Mouse (Mus musculus) macrophage (primary cell): ENCODE data around the gene Ciao2a. TPM values are rescaled to one million over a fixed set of nuclear protein-coding genes. Genes with fewer than 3 reads are reported as not detected.

ENCODE experiments used
- H3K27ac ChIP-seq: fragments of 350-480 bp; formaldehyde crosslinking; 2 replicates; pipeline ENCODE4 v1.9.0; 2021
- H3K36me3 ChIP-seq: fragments of 350-480 bp; formaldehyde crosslinking; 2 replicates; pipeline ENCODE4 v1.9.0; 2021; ENCODE audit errors: inconsistent target
- H3K4me3 ChIP-seq: fragments of 350-480 bp; formaldehyde crosslinking; 2 replicates; pipeline ENCODE4 v1.9.0; 2021; ENCODE audit errors: inconsistent target
- H3K79me2 ChIP-seq: fragments of 350-480 bp; formaldehyde crosslinking; 2 replicates; pipeline ENCODE4 v1.9.0; 2021; ENCODE audit errors: inconsistent target
- WGBS: methylation state at CpG from one replicate; pipeline ENCODE4 v1.1.7; 2026; ENCODE audit warnings: inconsistent platforms; ENCODE audit not compliant: missing documents; 5-methylcytosine and 5-hydroxymethylcytosine counted together
- polyA plus RNA-seq: library from polyadenylated mRNA; stranded (reverse); fragments of 250-400 nt; gene quantifications from 3 replicates; pipeline ENCODE4 v1.2.4, GENCODE M21; 2018; ENCODE audit warnings: inconsistent platforms
- total RNA-seq, 78 experiments: library from RNA; depleted of rRNA; stranded (reverse); fragments of 250-400 nt; gene quantifications; 1 replicate in 9 of 78; 2 replicates in 24 of 78; 3 replicates in 43 of 78; 4 replicates in 2 of 78; pipeline ENCODE4 v1.2.4; 2018; ENCODE audit warnings: inconsistent platforms in 56 of 78

Gene Ciao2a
- 10 to 100 TPM in 18 of 26 experiments, 1 to 10 TPM in 8; 2.2 to 32.9 (median 14.5) TPM for total RNA-seq (2018; cell fraction: chromatin; rRNA removed)
- total RNA-seq (2018; cell fraction: cytosol; rRNA removed), result 100 to 1,000 TPM in 25 of 26 experiments, 10 to 100 TPM in 1; 91.5 to 198 (median 136) TPM
- total RNA-seq (2018; cell fraction: nucleus; rRNA removed), result 10 to 100 TPM; 14.9 to 83.4 (median 40.0) TPM
- 103 to 211 TPM (median 123 TPM) in 3 replicates for polyA plus RNA-seq

DNA sequence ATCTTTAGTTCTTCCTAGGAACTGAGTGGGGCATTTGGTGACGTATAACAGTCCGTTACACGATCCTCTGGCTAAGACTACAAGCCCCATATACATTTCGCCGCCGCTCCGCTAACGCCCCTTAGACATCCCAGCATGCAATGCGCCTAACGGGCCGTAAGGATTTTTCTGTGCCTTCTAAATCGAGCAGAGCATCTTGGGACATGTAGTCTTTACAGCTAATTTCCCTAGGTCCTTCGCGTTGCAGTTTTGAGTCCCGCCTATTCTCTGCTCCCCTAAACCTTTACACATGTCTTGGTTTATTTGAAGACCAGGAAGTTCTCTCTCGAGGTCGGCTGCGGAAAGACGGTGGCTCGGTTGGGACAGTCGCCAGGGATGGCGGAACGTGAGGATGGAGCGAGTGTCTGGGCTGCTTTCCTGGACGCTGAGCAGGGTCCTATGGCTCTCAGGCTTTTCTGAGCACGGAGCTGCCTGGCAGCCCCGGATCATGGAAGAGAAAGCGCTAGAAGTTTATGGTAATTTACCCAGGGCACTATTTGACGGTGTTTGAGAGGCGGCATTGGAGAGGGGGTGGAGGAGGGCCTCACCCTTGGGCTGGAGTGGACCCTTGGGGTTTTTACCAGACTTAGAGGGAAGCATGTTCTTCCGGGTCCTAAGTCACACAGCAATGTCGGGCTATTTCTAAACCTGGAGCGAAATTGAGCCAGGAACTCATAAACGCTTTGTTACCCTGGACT, at the start of gene Ciao2a, which contains the start of gene Snx1:
Gene Ciao2a (plus strand): TSS at position 156 of the 737 bp plus-strand sequence.
Gene Snx1 (minus strand): TSS at position 132 of the 737 bp plus-strand sequence.
- H3K4me3 ChIP-seq, result peak within 1 kb of the TSS; percentile 92
- H3K79me2 ChIP-seq, result peaks cover 65% of the 10 kb centered on the region
- H3K27ac ChIP-seq, result peak within 1 kb of the TSS; percentile 88
- no peaks in the 10 kb centered on the region for H3K36me3 ChIP-seq
- WGBS, result under 1% methylated on average over 34 of the region's 34 CpGs

GRCm38 (mm10) chr9:66078072-66078471, 48.3 kb upstream of the Ciao2a start:
- Histone ChIP-seq H3K79me2 (no peaks in the 10 kb centered on the region), H3K27ac (no peak overlapping the region), H3K4me3 (no peak overlapping the region), H3K36me3 (no peaks in the 10 kb centered on the region)
- 87% methylated on average over 3 of the region's 3 CpGs for WGBS

DNA sequence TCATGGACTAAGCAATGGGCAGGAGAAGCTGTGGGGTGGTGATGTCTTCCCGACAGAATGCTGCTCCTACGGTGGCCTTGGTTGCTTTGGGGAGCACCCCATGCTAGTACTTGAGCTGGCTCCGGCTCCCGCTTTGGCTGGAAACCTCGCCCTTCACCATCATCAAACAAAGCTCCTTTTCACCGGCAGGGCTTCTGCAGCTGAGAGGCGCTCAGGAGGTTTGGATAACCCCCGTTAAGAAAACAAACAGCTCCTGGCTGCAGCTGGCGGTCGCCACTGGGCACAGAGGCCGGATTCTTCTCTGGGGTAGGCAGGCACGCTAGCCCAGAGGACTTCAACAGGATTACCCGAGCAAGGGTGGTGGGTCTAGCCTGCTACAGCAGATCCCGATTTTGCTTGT, 47.9 kb upstream of the Ciao2a start:
- no peak overlapping the region for H3K27ac ChIP-seq
- H3K79me2 ChIP-seq, result no peaks in the 10 kb centered on the region
- H3K4me3 ChIP-seq, result no peak overlapping the region
- H3K36me3 ChIP-seq, result no peaks in the 10 kb centered on the region
- 48% methylated on average over 13 of the region's 14 CpGs for WGBS

DNA sequence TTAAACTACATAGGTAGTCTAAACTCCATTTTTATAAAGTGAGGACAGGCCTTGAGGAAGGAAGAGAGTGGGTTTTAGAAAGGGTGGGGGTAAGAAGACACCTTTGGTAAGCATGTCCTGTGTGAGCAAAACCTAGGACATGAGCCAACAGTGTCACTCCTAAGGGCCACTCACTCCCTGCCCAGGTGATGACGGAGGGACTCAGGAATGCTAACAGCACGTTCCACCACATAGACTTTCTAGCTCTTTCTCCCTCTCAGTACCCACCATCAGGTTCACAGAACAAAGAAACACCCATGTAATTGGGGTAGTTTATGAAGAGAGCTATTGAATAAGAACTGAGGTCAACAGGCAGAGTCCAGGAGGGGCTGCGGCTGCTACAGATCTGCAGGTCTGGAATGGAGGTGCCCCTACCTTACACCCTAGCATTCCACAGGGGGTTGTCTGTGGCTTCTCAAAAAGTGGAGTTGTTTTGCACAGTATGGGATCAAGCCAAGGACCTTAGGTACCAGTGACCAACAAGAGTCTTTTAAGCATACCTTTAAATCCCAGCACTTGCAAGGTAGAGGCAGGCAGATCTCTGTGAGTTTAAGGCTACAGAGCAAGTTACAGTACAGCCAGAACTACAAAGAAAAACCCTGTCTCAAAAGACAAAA, 45.5 kb upstream of the Ciao2a start:
- H3K79me2 ChIP-seq, result no peaks in the 10 kb centered on the region

DNA sequence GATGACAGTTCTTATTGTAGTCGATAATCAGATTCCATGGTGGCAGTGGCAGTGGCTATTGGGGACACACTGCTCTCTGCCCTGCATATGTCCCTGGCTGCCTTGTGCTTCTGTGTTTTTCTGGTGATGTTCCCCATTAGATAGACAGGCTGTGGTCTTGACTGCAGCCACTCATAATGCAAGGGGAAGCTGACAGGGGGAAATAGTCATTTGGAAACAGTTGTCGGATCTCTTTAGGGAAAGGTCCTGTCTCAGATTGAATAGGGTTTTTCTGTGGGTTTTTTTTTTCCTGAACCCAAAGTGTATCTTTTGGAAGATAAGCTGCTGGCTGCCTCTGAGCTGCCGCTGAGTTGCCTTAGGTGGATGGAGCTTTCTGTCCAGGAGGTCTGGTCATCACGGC, 44.4 kb upstream of the Ciao2a start:
- H3K4me3 ChIP-seq, result no peak overlapping the region
- 64% methylated on average over 4 of the region's 4 CpGs for WGBS
- no peak overlapping the region for H3K27ac ChIP-seq
- H3K79me2 ChIP-seq, result no peaks in the 10 kb centered on the region
- H3K36me3 ChIP-seq, result peaks cover 4% of the 10 kb centered on the region

More for the DNA sequence above, 45.5 kb upstream of the Ciao2a start:
- H3K4me3 ChIP-seq, result no peak overlapping the region
- H3K27ac ChIP-seq, result no peak overlapping the region
- H3K36me3 ChIP-seq, result no peaks in the 10 kb centered on the region
- WGBS, result 92% methylated on average over 3 of the region's 3 CpGs

- 97% methylated on average over 3 of the region's 3 CpGs for WGBS
- no peak overlapping the region for H3K4me3 ChIP-seq
- H3K36me3 ChIP-seq, result peaks cover 26% of the 10 kb centered on the region
- H3K79me2 ChIP-seq, result no peaks in the 10 kb centered on the region
- no peak overlapping the region for H3K27ac ChIP-seq
Measured at GRCm38 (mm10) chr9:66084171-66084570, 42.2 kb upstream of the Ciao2a start.

DNA sequence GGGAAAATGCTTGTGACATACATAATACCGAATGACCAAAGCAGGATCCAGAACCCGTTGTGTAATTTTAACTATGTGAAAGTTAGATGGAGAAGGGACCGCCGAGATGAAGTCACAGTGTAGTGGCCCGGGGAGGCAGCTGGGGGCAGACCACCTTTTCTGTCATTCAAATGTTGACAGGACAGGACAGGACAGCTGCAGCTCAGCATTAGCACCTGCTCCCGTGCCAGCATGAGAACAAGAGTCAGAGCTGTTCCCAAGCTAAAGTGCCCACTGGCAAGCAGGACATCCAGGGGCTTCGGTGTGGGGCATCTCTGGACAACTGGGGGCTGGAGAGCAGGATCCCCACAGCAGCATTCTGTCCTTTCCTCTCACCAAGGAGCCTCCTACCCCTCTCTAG, 39.3 kb upstream of the Ciao2a start:
- no peaks in the 10 kb centered on the region for H3K79me2 ChIP-seq
- H3K36me3 ChIP-seq, result peaks cover 54% of the 10 kb centered on the region
- no peak overlapping the region for H3K27ac ChIP-seq
- WGBS, result 94% methylated on average over 7 of the region's 7 CpGs
- no peak overlapping the region for H3K4me3 ChIP-seq

DNA sequence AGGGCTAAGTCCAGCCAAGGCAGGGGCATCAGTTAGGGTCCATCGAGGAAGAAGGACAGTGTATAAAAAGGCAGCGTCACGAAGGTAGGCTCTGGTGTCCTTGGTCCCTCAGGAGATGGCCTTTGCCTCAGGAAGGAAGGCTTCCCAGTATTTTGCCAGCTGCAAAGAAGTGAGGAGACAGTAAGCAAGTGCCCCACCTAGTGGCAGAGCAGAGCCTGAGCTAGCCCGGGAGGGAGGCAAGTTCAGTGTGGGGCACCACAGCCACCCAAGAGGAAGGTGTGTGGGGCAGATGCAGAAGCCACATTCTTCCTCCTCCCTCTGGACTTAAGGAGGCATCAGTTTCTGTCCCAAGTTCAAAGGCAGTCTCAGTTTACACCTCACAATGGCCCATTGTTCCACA, 38.0 kb upstream of the Ciao2a start:
- Histone ChIP-seq H3K36me3 (peaks cover 67% of the 10 kb centered on the region), H3K27ac (no peak overlapping the region), H3K4me3 (no peak overlapping the region), H3K79me2 (no peaks in the 10 kb centered on the region)
- 64% methylated on average over 4 of the region's 4 CpGs for WGBS

- Histone ChIP-seq H3K36me3 (peaks cover 85% of the 10 kb centered on the region), H3K79me2 (no peaks in the 10 kb centered on the region), H3K27ac (no peak overlapping the region), H3K4me3 (no peak overlapping the region)
- WGBS, result 97% methylated on average over 13 of the region's 13 CpGs
Measured at GRCm38 (mm10) chr9:66090593-66091244, 35.7 kb upstream of the Ciao2a start.

GRCm38 (mm10) chr9:66091327-66092231, 34.8 kb upstream of the Ciao2a start:
- WGBS, result 94% methylated on average over 6 of the region's 6 CpGs
- peaks cover 93% of the 10 kb centered on the region for H3K36me3 ChIP-seq
- H3K4me3 ChIP-seq, result no peak overlapping the region
- no peaks in the 10 kb centered on the region for H3K79me2 ChIP-seq
- no peak overlapping the region for H3K27ac ChIP-seq

DNA sequence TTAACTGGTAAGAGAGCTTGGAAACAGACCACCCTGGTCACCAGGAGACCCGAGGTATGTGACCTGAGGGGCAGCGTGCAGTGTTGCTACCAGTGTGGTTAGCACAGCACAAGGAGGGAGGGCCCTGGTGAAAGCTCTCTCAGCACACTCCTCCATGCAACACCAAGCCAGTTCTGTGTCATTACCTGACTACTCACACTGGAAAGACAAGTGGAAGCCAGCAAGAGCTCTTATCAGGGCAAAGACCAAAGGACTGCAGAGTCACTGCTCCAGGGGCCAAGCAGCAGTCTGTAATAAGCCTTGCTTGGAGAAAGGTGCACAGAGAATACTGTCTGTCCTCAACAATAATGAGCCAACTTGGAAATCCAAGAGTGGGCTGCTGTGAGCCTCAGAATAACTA, 33.7 kb upstream of the Ciao2a start:
- Histone ChIP-seq H3K79me2 (no peaks in the 10 kb centered on the region), H3K4me3 (no peak overlapping the region), H3K36me3 (peaks cover 94% of the 10 kb centered on the region), H3K27ac (no peak overlapping the region)
- WGBS, result 93% methylated on average over 2 of the region's 2 CpGs

GRCm38 (mm10) chr9:66101577-66101976, 24.8 kb upstream of the Ciao2a start:
- WGBS, result 91% methylated on average over 8 of the region's 8 CpGs
- peaks cover 93% of the 10 kb centered on the region for H3K36me3 ChIP-seq

DNA sequence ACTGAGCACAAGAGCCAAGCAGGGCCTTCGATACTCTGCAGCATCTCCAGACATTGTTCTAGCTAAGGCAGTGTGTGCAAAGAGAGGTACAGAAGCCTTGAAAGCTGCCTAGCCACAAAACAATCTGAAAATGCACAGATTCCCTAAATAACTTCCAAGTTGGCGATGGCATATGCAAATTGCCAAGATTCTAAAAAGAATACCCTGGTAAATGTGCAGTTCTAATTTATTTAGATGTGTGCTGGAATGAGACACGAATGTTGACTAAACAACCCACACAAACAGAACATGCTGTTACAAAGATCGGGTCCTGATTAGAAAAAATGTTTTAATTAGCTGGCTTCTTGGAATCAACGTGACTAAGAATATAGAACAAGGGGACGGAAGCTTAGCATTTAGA, 23.7 kb upstream of the Ciao2a start:
- no peak overlapping the region for H3K4me3 ChIP-seq
- H3K79me2 ChIP-seq, result peaks cover 60% of the 10 kb centered on the region
- no peak overlapping the region for H3K27ac ChIP-seq
- 96% methylated on average over 6 of the region's 6 CpGs for WGBS
- H3K36me3 ChIP-seq, result peaks cover 83% of the 10 kb centered on the region

More at GRCm38 (mm10) chr9:66101577-66101976, 24.8 kb upstream of the Ciao2a start:
- Histone ChIP-seq H3K27ac (no peak overlapping the region), H3K79me2 (peaks cover 49% of the 10 kb centered on the region; the same call in 1 of the 2 replicates), H3K4me3 (no peak overlapping the region)

- no peak overlapping the region for H3K27ac ChIP-seq
- H3K4me3 ChIP-seq, result no peak overlapping the region
- WGBS, result 96% methylated on average over 4 of the region's 4 CpGs
- peaks cover 79% of the 10 kb centered on the region for H3K79me2 ChIP-seq
- peaks cover 80% of the 10 kb centered on the region for H3K36me3 ChIP-seq
Measured at GRCm38 (mm10) chr9:66104601-66105000, 21.8 kb upstream of the Ciao2a start.
